Mouse (Mus musculus): ENCODE results near the gene Arel1.

Gene Arel1

GRCm38 (mm10) chr12:84907024-84907626, 63.6 kb downstream of the Arel1 start:
- DNase-seq (ENCODE audit: low spot score): no peak

- DNase-seq (ENCODE audit: low spot score): no peak
Measured at GRCm38 (mm10) chr12:84904399-84904798, 66.3 kb downstream of the Arel1 start.

- no peak for DNase-seq (ENCODE audit: low spot score)
Measured at GRCm38 (mm10) chr12:84900317-84900716, 70.4 kb downstream of the Arel1 start.

- DNase-seq (ENCODE audit: low spot score): no peak
Measured at GRCm38 (mm10) chr12:84897322-84897721, 73.4 kb downstream of the Arel1 start.

GRCm38 (mm10) chr12:84896235-84896634, 74.5 kb downstream of the Arel1 start:
- DNase-seq (ENCODE audit: low spot score): no peak

GRCm38 (mm10) chr12:84893648-84894628, 76.8 kb downstream of the Arel1 start:
- no peak for DNase-seq (ENCODE audit: low spot score)

- DNase-seq (ENCODE audit: low spot score): no peak
Measured at GRCm38 (mm10) chr12:84890289-84890688, 80.4 kb downstream of the Arel1 start.

- no peak for DNase-seq (ENCODE audit: low spot score)
Measured at GRCm38 (mm10) chr12:84885107-84885876, 85.4 kb downstream of the Arel1 start.

- DNase-seq (ENCODE audit: low spot score): no peak
Measured at GRCm38 (mm10) chr12:84884423-84885076, 86.2 kb downstream of the Arel1 start.

- no peak for DNase-seq (ENCODE audit: low spot score)
Measured at GRCm38 (mm10) chr12:84882796-84883195, 87.9 kb downstream of the Arel1 start.

GRCm38 (mm10) chr12:84880091-84880490, 90.6 kb downstream of the Arel1 start:
- no peak for DNase-seq (ENCODE audit: low spot score)

GRCm38 (mm10) chr12:84876481-84877121, 94.1 kb downstream of the Arel1 start, which contains the start of gene Ltbp2:
Ltbp2 (minus strand) TSS chr12:84876532.
- DNase-seq (ENCODE audit: low spot score): peak; percentile 84

- DNase-seq (ENCODE audit: low spot score): no peak
Measured at GRCm38 (mm10) chr12:84875761-84876480, 94.8 kb downstream of the Arel1 start.

- DNase-seq (ENCODE audit: low spot score): no peak
Measured at GRCm38 (mm10) chr12:84873434-84873833, 97.3 kb downstream of the Arel1 start.

- no peak for DNase-seq (ENCODE audit: low spot score)
Measured at GRCm38 (mm10) chr12:84872310-84872709, 98.4 kb downstream of the Arel1 start.

Measured in ovary, postnatal 14 days (tissue).